Mouse (Mus musculus) liver, embryonic 11.5 days (tissue): ENCODE data around the gene Rabggtb. TPM values are rescaled to one million over a fixed set of nuclear protein-coding genes. Genes with fewer than 3 reads are reported as not detected.
A peak's percentile ranks its signal among the peaks of the same experiment; 100 is the strongest.
"Not testable (repeated sequence)": the region's sequence is repeated elsewhere in the genome, so short reads cannot be mapped to it uniquely, and the experiment has no call there.

ENCODE experiments used
- ATAC-seq: fragments of 200-750 bp; cut with Nextera tagmentation; replicated peaks from 2 replicates; pipeline ENCODE4 v1.8.0; 2017; ENCODE audit warnings: moderate number of reproducible peaks, mild to moderate bottlenecking, moderate TSS enrichment, moderate library complexity; ENCODE audit not compliant: low FRiP score
- DNase-seq: peaks from one replicate; pipeline ENCODE4 v3.0.0-alpha.2; 2017; ENCODE audit warnings: low spot score
- H3K27ac ChIP-seq: fragments of 300-500 bp; sonication (generic); 2 replicates; pipeline ENCODE4 v1.5.1; 2014; ENCODE audit warnings: mild to moderate bottlenecking, low read depth, low read length, control low read depth
- H3K27me3 ChIP-seq: fragments of 300-500 bp; sonication (generic); replicated peaks from 2 replicates; pipeline ENCODE4 v1.6.1; 2014; ENCODE audit warnings: low read length, mixed read lengths; ENCODE audit not compliant: control insufficient read depth, insufficient read depth
- H3K36me3 ChIP-seq: fragments of 300-500 bp; sonication (generic); 2 replicates; pipeline ENCODE4 v1.6.1; 2014; ENCODE audit warnings: mild to moderate bottlenecking, low read length, moderate library complexity, mixed read lengths; ENCODE audit not compliant: control insufficient read depth, insufficient read depth
- H3K4me1 ChIP-seq: fragments of 300-500 bp; sonication (generic); replicated peaks from 2 replicates; pipeline ENCODE4 v1.6.1; 2014; ENCODE audit warnings: low read length, mixed read lengths; ENCODE audit not compliant: control insufficient read depth, insufficient read depth
- H3K4me2 ChIP-seq: fragments of 300-500 bp; sonication (generic); 2 replicates; pipeline ENCODE4 v1.6.1; 2014; ENCODE audit warnings: mild to moderate bottlenecking, control low read depth, moderate library complexity
- H3K4me3 ChIP-seq: fragments of 300-500 bp; sonication (generic); 2 replicates; pipeline ENCODE4 v1.5.1; 2014; ENCODE audit warnings: low read depth, low read length, control low read depth
- H3K9ac ChIP-seq: fragments of 300-500 bp; sonication (generic); 2 replicates; pipeline ENCODE4 v1.6.1; 2014; ENCODE audit warnings: low read depth, low read length, control low read depth
- H3K9me3 ChIP-seq: fragments of 300-500 bp; sonication (generic); 2 replicates; pipeline ENCODE4 v1.6.1; 2016; ENCODE audit warnings: low read length, inconsistent platforms, mixed read lengths; ENCODE audit not compliant: control insufficient read depth
- WGBS: fragments of 180-500 bp; shearing (Covaris S2); extraction: QIAGEN DNeasy Blood & Tissue Kit; methylation state at CpG from one replicate; pipeline ENCODE4 v1.1.7; 2014; 5-methylcytosine and 5-hydroxymethylcytosine counted together
- polyA plus RNA-seq: library from polyadenylated mRNA; unstranded; fragments of >200 nt; fragmentation: Nextera tagmentation; extraction: Ambion mirVana; gene quantifications from 2 replicates; pipeline ENCODE4 v1.2.1, GENCODE M21; 2014

The Rabggtb gene
- polyA plus RNA-seq, 1 experiment from 2014 or later = 95.9 TPM

- not testable (repeated sequence) for DNase-seq, H3K4me1 ChIP-seq, H3K27ac ChIP-seq, H3K9me3 ChIP-seq, H3K4me2 ChIP-seq, H3K9ac ChIP-seq, H3K4me3 ChIP-seq, H3K27me3 ChIP-seq, H3K36me3 ChIP-seq
- 66% methylated on average over 8 of the region's 8 CpGs for WGBS
- peak; percentile 85 for ATAC-seq
Measured at GRCm38 (mm10) chr3:153860392-153860791, 52.4 kb downstream of the Rabggtb start.

GRCm38 (mm10) chr3:153858350-153859001, 54.3 kb downstream of the Rabggtb start:
- peak; percentile 65 for ATAC-seq

More at GRCm38 (mm10) chr3:153858350-153859001, 54.3 kb downstream of the Rabggtb start:
- no peak overlapping the region for H3K4me2 ChIP-seq
- H3K36me3 ChIP-seq = no peaks in the 10 kb centered on the region
- 76% methylated on average over 10 of the region's 10 CpGs for WGBS
- no peak overlapping the region for H3K4me3 ChIP-seq
- H3K27ac ChIP-seq = no peak overlapping the region
- H3K27me3 ChIP-seq = no peaks in the 10 kb centered on the region
- DNase-seq = no peak
- H3K4me1 ChIP-seq = peaks cover 5% of the 10 kb centered on the region
- no peaks in the 10 kb centered on the region for H3K9me3 ChIP-seq
- no peak overlapping the region for H3K9ac ChIP-seq

Other genes starting within 250 kb of the Rabggtb start
- 21.8 and 27.2 TPM in 2 replicates for gene St6galnac3, start 187.8 kb downstream of the Rabggtb start, polyA plus RNA-seq
- gene Asb17, start 68.8 kb downstream of the Rabggtb start, polyA plus RNA-seq = 8.3 and 9.6 TPM in 2 replicates
- gene Msh4, start 6.9 kb downstream of the Rabggtb start, polyA plus RNA-seq = 0.09 and 0.11 TPM in 2 replicates
- gene Acadm, start 31.6 kb upstream of the Rabggtb start, polyA plus RNA-seq = 68.9 and 75.3 TPM in 2 replicates
- 0.93 and 1.1 TPM in 2 replicates for gene Slc44a5, start 60.4 kb upstream of the Rabggtb start, polyA plus RNA-seq